Mouse (Mus musculus): ENCODE measurements around the gene Foxk1. TPM values are rescaled to one million over a fixed set of nuclear protein-coding genes. Genes with fewer than 3 reads are reported as not detected.

Gene Foxk1
- polyA plus RNA-seq, 1 experiment from 2014 or later: 4.1 TPM

DNA sequence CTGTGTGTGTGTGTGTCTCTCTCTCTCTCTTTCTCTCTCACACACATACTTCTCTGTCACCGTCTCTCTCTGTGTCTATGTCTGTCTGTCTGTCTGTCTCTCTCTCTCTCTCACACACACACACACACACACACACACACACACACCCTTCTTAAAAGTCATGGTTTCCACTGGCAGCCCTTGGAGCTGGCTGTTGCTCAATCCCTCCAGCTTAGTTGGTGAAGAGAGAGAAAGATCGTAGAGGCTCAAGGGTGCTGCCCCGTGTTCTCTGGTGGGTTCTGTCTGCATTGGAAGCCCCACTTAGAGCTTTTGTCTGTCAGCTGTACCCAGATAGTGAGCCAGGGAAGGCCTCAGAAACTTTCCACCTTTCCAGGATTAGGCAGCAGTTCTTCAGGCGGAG, 31.4 kb downstream of the Foxk1 start:
- 84% methylated on average over 4 of the region's 4 CpGs for WGBS
- H3K9ac ChIP-seq (replicated peaks; ENCODE audit: low read depth, low read length): no peak overlapping the region

DNA sequence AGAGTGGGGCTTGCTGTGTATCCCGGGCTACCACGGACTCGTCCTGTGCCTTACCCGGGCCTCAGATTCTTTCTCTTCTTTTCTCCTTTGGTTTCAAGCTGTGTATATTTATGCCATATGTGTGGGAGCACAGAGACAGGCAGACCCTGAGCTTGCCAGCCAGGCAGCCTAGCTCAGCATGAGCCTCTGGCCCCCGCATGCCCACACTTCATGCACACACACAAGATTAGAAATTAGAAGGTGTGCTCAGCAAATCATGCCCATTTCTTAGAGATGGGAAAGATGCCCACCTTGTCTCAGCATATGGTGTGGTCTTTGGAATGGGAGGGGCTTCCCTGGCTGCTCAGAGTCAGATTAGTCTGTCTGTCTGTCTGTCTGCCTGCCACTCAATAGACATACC, 32.8 kb downstream of the Foxk1 start:
- H3K36me3 ChIP-seq (ENCODE audit: control insufficient read depth, insufficient read depth): peaks cover 11% of the 10 kb centered on the region
- peak overlapping the region; percentile 69 for H3K27ac ChIP-seq (ENCODE audit: low read length)
- H3K4me2 ChIP-seq (ENCODE audit: low read length): no peak overlapping the region
- H3K9ac ChIP-seq (replicated peaks; ENCODE audit: low read depth, low read length): no peak overlapping the region
- H3K9me3 ChIP-seq (ENCODE audit: control insufficient read depth, low read length): no peaks in the 10 kb centered on the region
- peak; percentile 55; the same call in 1 of the 2 replicates for ATAC-seq
- peaks cover 13% of the 10 kb centered on the region for H3K4me1 ChIP-seq (replicated peaks; ENCODE audit: control insufficient read depth, insufficient read depth, low read length)
- no peak overlapping the region for H3K4me3 ChIP-seq (replicated peaks; ENCODE audit: low read length)
- no peaks in the 10 kb centered on the region for H3K27me3 ChIP-seq (replicated peaks; ENCODE audit: control insufficient read depth, insufficient read depth, low read length)
- WGBS: 61% methylated on average over 5 of the region's 5 CpGs

More for the DNA sequence above, 31.4 kb downstream of the Foxk1 start:
- no peaks in the 10 kb centered on the region for H3K27me3 ChIP-seq (replicated peaks; ENCODE audit: control insufficient read depth, insufficient read depth, low read length)
- peaks cover 11% of the 10 kb centered on the region for H3K36me3 ChIP-seq (ENCODE audit: control insufficient read depth, insufficient read depth)
- H3K4me1 ChIP-seq (replicated peaks; ENCODE audit: control insufficient read depth, insufficient read depth, low read length): peaks cover 13% of the 10 kb centered on the region
- no peak overlapping the region for H3K27ac ChIP-seq (ENCODE audit: low read length)
- no peak overlapping the region for H3K4me2 ChIP-seq (ENCODE audit: low read length)
- H3K9me3 ChIP-seq (ENCODE audit: control insufficient read depth, low read length): no peaks in the 10 kb centered on the region
- no peak for ATAC-seq
- H3K4me3 ChIP-seq (replicated peaks; ENCODE audit: low read length): no peak overlapping the region

DNA sequence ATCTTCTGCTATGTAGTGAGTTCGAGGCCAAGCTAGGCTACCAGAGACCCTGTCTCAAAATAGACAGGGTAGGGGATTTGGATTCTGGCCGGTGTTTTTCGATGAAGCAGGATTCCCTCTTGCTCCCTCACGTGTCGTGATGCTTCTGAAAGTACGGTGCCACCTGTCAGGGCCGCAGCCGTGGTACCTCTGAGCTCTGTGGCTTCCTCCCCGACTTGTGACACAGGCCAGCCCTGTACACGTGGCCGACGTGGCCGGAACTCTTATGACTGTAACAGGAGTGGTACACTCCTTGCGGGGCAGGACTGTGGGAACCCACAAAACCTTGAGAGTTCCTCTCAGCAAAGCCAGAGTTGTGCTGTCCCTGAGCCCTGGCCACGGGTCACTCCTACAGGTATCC, 34.4 kb downstream of the Foxk1 start:
- H3K27ac ChIP-seq (ENCODE audit: low read length): no peak overlapping the region
- H3K4me3 ChIP-seq (replicated peaks; ENCODE audit: low read length): no peak overlapping the region
- H3K36me3 ChIP-seq (ENCODE audit: control insufficient read depth, insufficient read depth): peaks cover 11% of the 10 kb centered on the region
- no peak for ATAC-seq
- H3K27me3 ChIP-seq (replicated peaks; ENCODE audit: control insufficient read depth, insufficient read depth, low read length): no peaks in the 10 kb centered on the region
- no peak overlapping the region for H3K9ac ChIP-seq (replicated peaks; ENCODE audit: low read depth, low read length)
- WGBS: 96% methylated on average over 15 of the region's 15 CpGs
- H3K9me3 ChIP-seq (ENCODE audit: control insufficient read depth, low read length): no peaks in the 10 kb centered on the region
- H3K4me1 ChIP-seq (replicated peaks; ENCODE audit: control insufficient read depth, insufficient read depth, low read length): peaks cover 27% of the 10 kb centered on the region
- no peak overlapping the region for H3K4me2 ChIP-seq (ENCODE audit: low read length)

DNA sequence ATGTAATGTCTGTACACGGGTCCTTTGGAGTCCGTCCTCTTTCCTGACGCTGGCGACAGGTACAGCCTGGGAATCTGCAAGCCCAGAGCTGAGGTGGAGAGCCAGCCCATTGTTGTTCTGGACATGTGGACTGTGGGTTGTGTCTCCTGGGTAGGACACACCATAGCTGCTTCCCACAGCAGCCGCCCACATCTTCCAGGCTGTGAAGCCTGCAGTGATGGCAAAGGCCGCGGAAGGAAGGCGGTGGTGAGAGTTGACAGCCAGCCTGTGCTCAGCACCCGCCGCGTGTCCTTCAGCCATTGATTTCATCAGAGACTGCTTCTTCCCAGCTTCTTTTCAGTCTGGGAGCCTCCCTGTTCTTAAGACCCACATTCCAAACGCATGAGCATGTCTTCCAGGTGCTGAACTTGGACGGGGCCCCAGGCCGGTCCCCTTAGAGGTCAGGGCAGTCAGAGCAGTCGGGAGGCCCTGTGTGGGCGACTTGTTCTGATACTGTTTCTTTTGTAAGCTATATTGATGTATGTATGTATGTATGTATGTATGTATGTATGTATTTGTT, 37.2 kb downstream of the Foxk1 start:
- peaks cover 29% of the 10 kb centered on the region for H3K4me1 ChIP-seq (replicated peaks; ENCODE audit: control insufficient read depth, insufficient read depth, low read length)
- H3K4me3 ChIP-seq (replicated peaks; ENCODE audit: low read length): no peak overlapping the region
- no peaks in the 10 kb centered on the region for H3K27me3 ChIP-seq (replicated peaks; ENCODE audit: control insufficient read depth, insufficient read depth, low read length)
- H3K4me2 ChIP-seq (ENCODE audit: low read length): no peak overlapping the region
- no peak for ATAC-seq
- no peaks in the 10 kb centered on the region for H3K9me3 ChIP-seq (ENCODE audit: control insufficient read depth, low read length)
- WGBS: 86% methylated on average over 16 of the region's 16 CpGs
- peaks cover 11% of the 10 kb centered on the region for H3K36me3 ChIP-seq (ENCODE audit: control insufficient read depth, insufficient read depth)
- H3K27ac ChIP-seq (ENCODE audit: low read length): no peak overlapping the region
- H3K9ac ChIP-seq (replicated peaks; ENCODE audit: low read depth, low read length): no peak overlapping the region

DNA sequence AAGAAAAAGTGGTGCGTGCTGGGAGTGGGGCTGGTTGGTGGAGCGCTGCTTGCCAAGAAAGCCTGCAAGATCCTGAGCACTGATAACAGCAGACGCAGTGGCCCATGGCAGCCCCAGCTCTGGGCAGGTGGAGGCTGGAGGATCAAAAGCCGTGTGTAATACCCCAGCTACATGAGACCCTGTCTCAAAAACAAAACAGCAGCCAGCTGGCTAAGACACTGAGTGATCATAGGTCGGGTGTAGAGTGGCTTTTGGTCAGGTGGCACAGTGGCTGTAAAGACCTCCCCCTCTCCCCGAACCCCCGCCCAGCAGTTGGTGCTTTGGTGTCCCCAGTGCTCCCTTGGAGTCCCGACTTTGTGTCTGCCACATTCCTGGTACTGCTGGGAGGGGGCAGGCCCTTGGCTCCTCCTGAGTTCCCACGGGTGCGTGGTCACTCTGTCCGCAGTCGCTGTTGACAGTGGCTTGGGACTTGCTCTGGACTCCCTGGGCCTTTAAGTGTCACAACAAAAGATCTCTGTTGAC, 38.7 kb downstream of the Foxk1 start:
- 3% methylated on average over 12 of the region's 12 CpGs for WGBS
- Histone ChIP-seq H3K27ac (ENCODE audit: low read length) (no peak overlapping the region), H3K9me3 (ENCODE audit: control insufficient read depth, low read length) (no peaks in the 10 kb centered on the region), H3K4me1 (replicated peaks; ENCODE audit: control insufficient read depth, insufficient read depth, low read length) (peaks cover 21% of the 10 kb centered on the region), H3K4me3 (replicated peaks; ENCODE audit: low read length) (peak overlapping the region; percentile 37), H3K9ac (replicated peaks; ENCODE audit: low read depth, low read length) (peak overlapping the region; percentile 30; the same call in 1 of the 2 replicates), H3K4me2 (ENCODE audit: low read length) (peak overlapping the region; percentile 56), H3K36me3 (ENCODE audit: control insufficient read depth, insufficient read depth) (peaks cover 11% of the 10 kb centered on the region), H3K27me3 (replicated peaks; ENCODE audit: control insufficient read depth, insufficient read depth, low read length) (no peaks in the 10 kb centered on the region)
- peak; percentile 36 for ATAC-seq

DNA sequence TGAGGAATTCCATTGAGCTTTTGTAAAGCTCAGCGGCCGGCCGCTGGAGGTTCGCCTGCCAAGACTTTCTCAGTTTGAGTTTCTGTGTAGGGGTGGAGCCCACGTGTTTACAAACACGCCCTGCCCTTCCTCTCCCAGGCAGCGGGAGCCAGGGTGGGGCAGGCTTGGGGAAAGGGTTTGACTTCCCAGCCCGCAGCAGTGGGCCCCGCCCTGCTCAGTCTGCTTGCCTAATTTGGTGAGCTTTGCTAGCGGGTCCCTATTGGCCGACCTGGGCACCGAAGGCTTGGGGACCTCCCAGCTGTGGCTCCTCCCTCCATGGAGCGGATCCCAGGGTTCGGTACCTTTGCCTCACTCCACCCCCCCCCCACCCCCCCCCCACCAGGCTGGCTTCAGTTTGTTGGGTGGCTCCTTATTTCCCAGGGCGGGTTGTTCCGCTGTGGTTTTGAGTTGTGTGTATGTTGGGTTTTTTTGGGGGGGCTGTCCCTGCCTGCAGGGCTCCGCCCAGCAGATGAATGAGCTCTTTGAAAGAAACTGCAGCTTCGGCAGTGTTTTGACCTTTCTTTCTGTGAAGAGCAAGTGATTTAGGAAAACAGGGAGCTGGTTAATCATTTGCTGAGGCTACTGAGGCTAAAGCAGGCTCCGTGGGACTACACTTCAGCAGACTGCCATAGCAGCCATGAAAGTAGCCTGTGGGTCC, 39.3 kb downstream of the Foxk1 start:
- WGBS: under 1% methylated on average over 19 of the region's 19 CpGs
- Histone ChIP-seq H3K4me2 (ENCODE audit: low read length) (peak overlapping the region; percentile 56), H3K4me1 (replicated peaks; ENCODE audit: control insufficient read depth, insufficient read depth, low read length) (peaks cover 25% of the 10 kb centered on the region), H3K9ac (replicated peaks; ENCODE audit: low read depth, low read length) (peak overlapping the region; percentile 43; the same call in 1 of the 2 replicates), H3K36me3 (ENCODE audit: control insufficient read depth, insufficient read depth) (peaks cover 6% of the 10 kb centered on the region), H3K4me3 (replicated peaks; ENCODE audit: low read length) (peak overlapping the region; percentile 37), H3K27me3 (replicated peaks; ENCODE audit: control insufficient read depth, insufficient read depth, low read length) (no peaks in the 10 kb centered on the region), H3K27ac (ENCODE audit: low read length) (peak overlapping the region; percentile 35; the same call in 1 of the 2 replicates), H3K9me3 (ENCODE audit: control insufficient read depth, low read length) (no peaks in the 10 kb centered on the region)
- ATAC-seq: peak; percentile 86

DNA sequence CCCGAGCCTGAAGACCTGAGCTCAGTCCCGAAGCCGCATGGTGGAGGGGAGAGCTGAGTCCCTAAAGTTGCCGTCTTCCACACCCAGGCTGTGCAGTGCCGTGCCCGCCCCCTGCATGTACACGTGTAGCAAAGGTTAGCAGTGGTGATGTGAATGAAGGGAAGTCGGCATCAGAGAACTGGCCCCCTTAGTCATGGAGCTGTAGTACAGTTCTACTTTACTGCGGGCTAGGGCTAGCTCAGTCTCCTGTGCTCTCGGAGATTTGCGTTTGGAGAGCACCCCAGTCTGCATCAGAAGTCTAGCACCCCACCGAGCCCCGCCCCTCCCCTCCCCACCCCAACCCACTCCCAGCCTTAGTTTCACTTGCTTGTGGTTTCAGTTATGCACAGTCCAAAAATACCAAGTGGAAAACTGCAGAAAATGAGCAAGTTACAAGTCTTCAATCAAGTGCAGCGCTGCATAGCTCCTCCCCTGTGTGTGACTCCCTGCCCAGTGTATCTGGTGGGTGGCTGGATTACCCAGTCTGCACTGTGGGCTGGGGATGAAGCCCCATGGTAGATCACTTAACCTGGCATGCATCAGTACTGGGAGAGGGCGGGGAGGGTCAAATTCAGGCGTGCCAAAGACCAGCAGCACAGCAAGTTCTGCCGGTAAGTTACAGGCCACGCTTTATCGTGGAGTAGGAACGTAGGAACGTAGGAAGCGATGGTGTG, 40.2 kb downstream of the Foxk1 start:
- no peak for ATAC-seq
- Histone ChIP-seq H3K4me2 (ENCODE audit: low read length) (no peak overlapping the region), H3K9ac (replicated peaks; ENCODE audit: low read depth, low read length) (no peak overlapping the region), H3K9me3 (ENCODE audit: control insufficient read depth, low read length) (no peaks in the 10 kb centered on the region), H3K27ac (ENCODE audit: low read length) (no peak overlapping the region; the same call in 1 of the 2 replicates), H3K4me1 (replicated peaks; ENCODE audit: control insufficient read depth, insufficient read depth, low read length) (peaks cover 25% of the 10 kb centered on the region), H3K36me3 (ENCODE audit: control insufficient read depth, insufficient read depth) (no peaks in the 10 kb centered on the region), H3K4me3 (replicated peaks; ENCODE audit: low read length) (no peak overlapping the region), H3K27me3 (replicated peaks; ENCODE audit: control insufficient read depth, insufficient read depth, low read length) (no peaks in the 10 kb centered on the region)
- WGBS: 64% methylated on average over 22 of the region's 22 CpGs

DNA sequence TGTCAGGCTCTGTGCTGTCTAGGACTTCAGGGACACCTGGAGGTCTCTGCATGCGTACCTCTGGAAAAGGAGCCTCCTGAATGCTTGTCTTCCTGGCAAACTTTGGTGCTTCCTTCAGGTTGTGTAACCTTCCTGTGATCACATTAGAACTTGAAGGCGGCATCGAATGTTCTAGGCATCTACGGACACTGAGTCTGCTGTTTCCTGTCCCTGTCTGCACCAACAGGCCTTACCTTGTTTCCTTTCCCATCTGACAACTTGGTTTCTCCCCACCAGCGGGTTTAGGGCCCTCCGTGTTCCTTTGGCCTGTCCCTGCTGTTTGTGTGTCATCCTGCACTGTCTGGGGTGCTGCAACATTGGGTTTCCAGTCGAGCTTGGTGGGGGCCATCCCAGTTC, 40.7 kb downstream of the Foxk1 start:
- Histone ChIP-seq H3K4me2 (ENCODE audit: low read length) (no peak overlapping the region), H3K9me3 (ENCODE audit: control insufficient read depth, low read length) (no peaks in the 10 kb centered on the region), H3K36me3 (ENCODE audit: control insufficient read depth, insufficient read depth) (no peaks in the 10 kb centered on the region), H3K9ac (replicated peaks; ENCODE audit: low read depth, low read length) (no peak overlapping the region), H3K4me1 (replicated peaks; ENCODE audit: control insufficient read depth, insufficient read depth, low read length) (peaks cover 25% of the 10 kb centered on the region), H3K27me3 (replicated peaks; ENCODE audit: control insufficient read depth, insufficient read depth, low read length) (no peaks in the 10 kb centered on the region), H3K27ac (ENCODE audit: low read length) (no peak overlapping the region), H3K4me3 (replicated peaks; ENCODE audit: low read length) (no peak overlapping the region)
- no peak for ATAC-seq
- 87% methylated on average over 7 of the region's 7 CpGs for WGBS

DNA sequence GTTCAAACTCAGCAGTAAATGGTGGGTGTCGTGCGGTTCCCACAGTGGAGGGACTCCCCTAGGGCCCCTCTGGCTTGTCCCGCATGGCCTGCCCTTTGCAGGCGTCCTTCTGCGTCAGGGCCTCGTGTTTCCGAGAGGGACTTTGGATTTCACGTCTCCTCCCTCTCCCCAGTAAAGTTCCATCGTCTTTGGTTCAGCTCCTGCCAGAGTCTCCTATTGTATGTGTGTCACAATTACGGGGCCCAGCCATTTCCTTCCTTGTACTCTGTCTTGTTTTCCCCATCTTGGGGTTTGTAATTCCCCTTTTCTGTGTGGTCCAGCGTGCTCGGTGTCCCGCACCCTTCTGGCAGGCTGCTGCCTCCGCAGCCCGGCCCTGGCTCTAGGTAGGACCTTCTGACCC, 42.2 kb downstream of the Foxk1 start:
- H3K4me1 ChIP-seq (replicated peaks; ENCODE audit: control insufficient read depth, insufficient read depth, low read length): peaks cover 31% of the 10 kb centered on the region
- WGBS: 60% methylated on average over 15 of the region's 15 CpGs

More for the DNA sequence above, 42.2 kb downstream of the Foxk1 start:
- no peak overlapping the region for H3K9ac ChIP-seq (replicated peaks; ENCODE audit: low read depth, low read length)
- no peaks in the 10 kb centered on the region for H3K9me3 ChIP-seq (ENCODE audit: control insufficient read depth, low read length)
- H3K27ac ChIP-seq (ENCODE audit: low read length): no peak overlapping the region
- no peak overlapping the region for H3K4me3 ChIP-seq (replicated peaks; ENCODE audit: low read length)
- no peak overlapping the region for H3K4me2 ChIP-seq (ENCODE audit: low read length)
- no peak for ATAC-seq
- H3K36me3 ChIP-seq (ENCODE audit: control insufficient read depth, insufficient read depth): no peaks in the 10 kb centered on the region
- H3K27me3 ChIP-seq (replicated peaks; ENCODE audit: control insufficient read depth, insufficient read depth, low read length): no peaks in the 10 kb centered on the region
